Mouse (Mus musculus): ENCODE measurements around the gene Aff3. TPM values are rescaled to one million over a fixed set of nuclear protein-coding genes. Genes with fewer than 3 reads are reported as not detected.

Aff3 gene
- total RNA-seq, 2 experiments from 2014 or later, result 3.7 to 4.6 TPM

- DNase-seq, result no peak
Observed at GRCm38 (mm10) chr1:38233121-38233520, 431.6 kb downstream of the Aff3 start.

GRCm38 (mm10) chr1:38230041-38230440, 434.7 kb downstream of the Aff3 start:
- no peak for DNase-seq

- no peak for DNase-seq
Observed at GRCm38 (mm10) chr1:38228806-38229205, 435.9 kb downstream of the Aff3 start.

GRCm38 (mm10) chr1:38225166-38225565, 439.6 kb downstream of the Aff3 start:
- no peak for DNase-seq

- peak in 1 of 2 experiments; percentile 17 for DNase-seq
Observed at GRCm38 (mm10) chr1:38222160-38222559, 442.6 kb downstream of the Aff3 start.

GRCm38 (mm10) chr1:38221431-38221830, 443.3 kb downstream of the Aff3 start:
- DNase-seq, result no peak

GRCm38 (mm10) chr1:38217912-38218795, 446.6 kb downstream of the Aff3 start:
- DNase-seq, result peak; percentile 17 to 53

- no peak for DNase-seq
Observed at GRCm38 (mm10) chr1:38217098-38217497, 447.7 kb downstream of the Aff3 start.

- no peak for DNase-seq
Observed at GRCm38 (mm10) chr1:38213377-38213776, 451.4 kb downstream of the Aff3 start.

GRCm38 (mm10) chr1:38212386-38212785, 452.4 kb downstream of the Aff3 start:
- no peak for DNase-seq

- DNase-seq, result peak; percentile 30 to 45
Observed at GRCm38 (mm10) chr1:38202475-38203183, 462.1 kb downstream of the Aff3 start.

GRCm38 (mm10) chr1:38201796-38202195, 463.0 kb downstream of the Aff3 start:
- DNase-seq, result no peak

- DNase-seq, result no peak
Observed at GRCm38 (mm10) chr1:38199669-38200635, 464.8 kb downstream of the Aff3 start.

- DNase-seq, result no peak
Observed at GRCm38 (mm10) chr1:38198393-38199029, 466.2 kb downstream of the Aff3 start.

- DNase-seq, result no peak
Observed at GRCm38 (mm10) chr1:38197145-38197682, 467.5 kb downstream of the Aff3 start.

GRCm38 (mm10) chr1:38195721-38196120, 469.0 kb downstream of the Aff3 start:
- DNase-seq, result no peak

- no peak for DNase-seq
Observed at GRCm38 (mm10) chr1:38186227-38186545, 478.6 kb downstream of the Aff3 start.

- DNase-seq, result peak; percentile 83 to 87
Observed at GRCm38 (mm10) chr1:38185517-38186226, 479.1 kb downstream of the Aff3 start.

- DNase-seq, result no peak
Observed at GRCm38 (mm10) chr1:38181020-38181550, 483.7 kb downstream of the Aff3 start.

- no peak for DNase-seq
Observed at GRCm38 (mm10) chr1:38178929-38179328, 485.8 kb downstream of the Aff3 start.
